Mouse (Mus musculus): ENCODE data around the gene Fam117a. TPM values are rescaled to one million over a fixed set of nuclear protein-coding genes. Genes with fewer than 3 reads are reported as not detected.

The Fam117a gene
- polyA plus RNA-seq, 1 experiment from 2014 or later, result 4.1 TPM

GRCm38 (mm10) chr11:95350960-95351359 lies 14.1 kb downstream of the Fam117a start:
- Histone ChIP-seq H3K9me3 (replicated peaks) (no peaks in the 10 kb centered on the region), H3K4me2 (no peak overlapping the region), H3K27me3 (no peaks in the 10 kb centered on the region), H3K9ac (0 out of 2 replicates have a peak overlapping the region, but pooled peaks have one; percentile 9), H3K4me1 (replicated peaks) (peaks cover 9% of the 10 kb centered on the region), H3K36me3 (peaks cover 4% of the 10 kb centered on the region; the same call in 1 of the 2 replicates), H3K27ac (no peak overlapping the region), H3K4me3 (no peak overlapping the region)
- WGBS, result 75% methylated on average over 3 of the region's 3 CpGs
- ATAC-seq (replicated peaks; ENCODE audit: insufficient number of reproducible peaks, insufficient read depth, low FRiP score, low read depth), result no peak

DNA sequence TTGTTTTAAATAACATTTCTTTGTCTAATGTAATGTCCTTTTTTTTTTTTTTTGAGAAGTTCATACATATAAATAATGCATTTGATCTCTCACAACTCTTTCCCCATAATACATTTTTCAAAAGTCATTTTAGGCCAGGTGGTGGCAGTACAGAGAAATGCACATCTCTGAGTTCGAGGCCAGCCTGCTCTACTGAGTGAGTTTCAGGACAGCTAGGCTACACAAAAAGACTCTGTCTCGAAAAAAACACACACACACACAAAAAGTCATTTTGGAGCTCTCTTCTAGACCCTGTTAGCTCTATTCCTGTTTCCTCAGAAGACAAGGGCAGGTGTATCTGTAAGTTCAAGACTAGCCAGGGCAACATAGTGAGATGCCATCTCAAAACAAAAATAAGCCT lies 15.9 kb downstream of the Fam117a start:
- H3K4me2 ChIP-seq, result no peak overlapping the region

DNA sequence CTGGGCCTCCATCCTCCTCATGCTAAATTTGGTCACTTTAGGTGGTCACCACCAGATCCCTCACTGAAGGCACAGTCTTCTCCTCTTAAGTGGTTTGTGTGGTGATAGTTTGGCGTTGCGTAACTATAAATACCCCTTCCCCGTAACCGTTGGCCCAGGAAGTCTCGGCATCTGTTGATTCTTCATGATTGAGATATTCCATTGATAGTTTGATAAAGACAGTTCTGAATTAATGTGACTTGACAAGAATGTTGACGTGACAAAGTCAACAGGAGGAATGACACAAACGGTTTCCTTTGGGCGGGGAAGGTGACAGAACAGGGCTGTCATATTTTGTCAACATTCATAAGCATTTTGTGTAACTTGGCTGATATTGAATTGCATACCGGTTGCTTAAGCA lies 16.4 kb downstream of the Fam117a start:
- 73% methylated on average over 9 of the region's 9 CpGs for WGBS
- H3K4me2 ChIP-seq, result no peak overlapping the region

More for the DNA sequence above, 15.9 kb downstream of the Fam117a start:
- H3K27ac ChIP-seq, result no peak overlapping the region
- H3K9ac ChIP-seq, result no peak overlapping the region
- no peaks in the 10 kb centered on the region for H3K36me3 ChIP-seq
- no peak for ATAC-seq (replicated peaks; ENCODE audit: insufficient number of reproducible peaks, insufficient read depth, low FRiP score, low read depth)
- H3K4me3 ChIP-seq, result no peak overlapping the region
- H3K4me1 ChIP-seq (replicated peaks), result peaks cover 23% of the 10 kb centered on the region
- H3K27me3 ChIP-seq, result no peaks in the 10 kb centered on the region
- 88% methylated on average over 2 of the region's 2 CpGs for WGBS
- no peaks in the 10 kb centered on the region for H3K9me3 ChIP-seq (replicated peaks)

GRCm38 (mm10) chr11:95354228-95354944 lies 17.6 kb downstream of the Fam117a start:
- H3K4me1 ChIP-seq (replicated peaks), result peaks cover 26% of the 10 kb centered on the region
- no peaks in the 10 kb centered on the region for H3K27me3 ChIP-seq
- WGBS, result 83% methylated on average over 14 of the region's 14 CpGs
- no peak overlapping the region for H3K27ac ChIP-seq
- H3K4me2 ChIP-seq, result no peak overlapping the region
- no peaks in the 10 kb centered on the region for H3K36me3 ChIP-seq
- H3K4me3 ChIP-seq, result no peak overlapping the region
- no peaks in the 10 kb centered on the region for H3K9me3 ChIP-seq (replicated peaks)
- no peak overlapping the region for H3K9ac ChIP-seq
- ATAC-seq (replicated peaks; ENCODE audit: insufficient number of reproducible peaks, insufficient read depth, low FRiP score, low read depth), result no peak

More for the DNA sequence above, 16.4 kb downstream of the Fam117a start:
- Histone ChIP-seq H3K4me3 (no peak overlapping the region), H3K9me3 (replicated peaks) (no peaks in the 10 kb centered on the region), H3K36me3 (no peaks in the 10 kb centered on the region), H3K27ac (no peak overlapping the region), H3K27me3 (no peaks in the 10 kb centered on the region), H3K4me1 (replicated peaks) (peaks cover 26% of the 10 kb centered on the region), H3K9ac (no peak overlapping the region)
- no peak for ATAC-seq (replicated peaks; ENCODE audit: insufficient number of reproducible peaks, insufficient read depth, low FRiP score, low read depth)

DNA sequence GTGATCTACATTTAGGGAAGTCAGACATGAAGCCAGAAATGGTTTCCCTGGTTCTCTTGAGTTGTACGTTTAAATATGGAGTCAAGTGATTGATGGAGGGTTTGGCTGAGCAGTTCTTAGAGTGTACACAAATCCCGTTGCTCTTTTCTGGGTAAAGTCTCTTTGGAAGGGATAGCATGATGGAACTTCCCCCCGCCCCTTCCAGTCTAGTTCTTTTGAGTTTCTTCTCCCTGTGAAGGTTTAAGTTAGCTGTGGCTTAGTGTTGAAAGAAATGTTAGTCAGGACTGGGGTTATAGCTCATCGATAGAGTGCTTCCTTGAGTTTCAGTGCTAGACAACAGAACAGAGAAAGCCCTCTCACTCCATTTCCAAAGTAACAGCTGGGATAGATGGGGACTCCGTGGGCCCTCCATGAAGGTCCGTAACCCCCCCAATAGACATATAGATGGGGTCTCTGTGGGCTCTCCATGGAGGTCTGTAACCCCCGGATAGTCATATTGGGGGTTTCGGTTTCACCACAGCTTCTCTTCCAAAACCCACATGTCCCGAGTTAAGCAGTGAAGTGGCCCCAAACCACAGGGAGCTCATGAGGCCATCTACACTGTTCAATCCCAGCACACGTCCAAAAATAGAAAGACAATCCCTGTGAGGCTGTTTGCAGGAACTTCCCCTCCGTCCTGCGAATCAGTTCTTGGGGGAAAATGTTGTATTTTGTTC lies 18.3 kb downstream of the Fam117a start:
- 74% methylated on average over 12 of the region's 12 CpGs for WGBS
- no peak overlapping the region for H3K9ac ChIP-seq
- no peak overlapping the region for H3K27ac ChIP-seq
- ATAC-seq (replicated peaks; ENCODE audit: insufficient number of reproducible peaks, insufficient read depth, low FRiP score, low read depth), result no peak
- H3K27me3 ChIP-seq, result no peaks in the 10 kb centered on the region
- peak overlapping the region; percentile 33; the same call in 1 of the 2 replicates for H3K4me2 ChIP-seq
- H3K9me3 ChIP-seq (replicated peaks), result no peaks in the 10 kb centered on the region
- peaks cover 26% of the 10 kb centered on the region for H3K4me1 ChIP-seq (replicated peaks)
- no peaks in the 10 kb centered on the region for H3K36me3 ChIP-seq
- H3K4me3 ChIP-seq, result no peak overlapping the region

DNA sequence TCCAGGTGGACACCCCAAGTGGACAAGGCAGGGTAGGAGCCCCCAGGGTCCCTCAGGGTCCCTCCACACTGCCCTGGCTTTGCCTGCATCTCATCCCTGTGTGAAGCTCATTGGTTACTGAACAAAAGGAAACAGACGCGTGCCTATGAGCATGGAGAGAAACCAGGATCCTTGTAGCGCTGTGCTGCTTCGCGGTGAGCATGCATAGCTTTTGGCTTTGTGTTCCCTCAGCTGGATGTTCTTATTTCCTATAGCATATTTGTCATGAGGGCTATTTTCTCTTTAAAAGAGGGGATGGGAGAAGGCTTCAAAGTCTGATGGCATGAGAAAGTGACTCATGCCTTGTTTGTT lies 18.8 kb downstream of the Fam117a start:
- H3K36me3 ChIP-seq, result no peaks in the 10 kb centered on the region
- H3K4me1 ChIP-seq (replicated peaks), result peaks cover 26% of the 10 kb centered on the region
- WGBS, result 88% methylated on average over 5 of the region's 5 CpGs
- peak overlapping the region; percentile 33; the same call in 1 of the 2 replicates for H3K4me2 ChIP-seq
- ATAC-seq (replicated peaks; ENCODE audit: insufficient number of reproducible peaks, insufficient read depth, low FRiP score, low read depth), result no peak
- H3K9ac ChIP-seq, result no peak overlapping the region
- no peaks in the 10 kb centered on the region for H3K9me3 ChIP-seq (replicated peaks)
- no peak overlapping the region for H3K4me3 ChIP-seq
- H3K27me3 ChIP-seq, result no peaks in the 10 kb centered on the region
- no peak overlapping the region for H3K27ac ChIP-seq

DNA sequence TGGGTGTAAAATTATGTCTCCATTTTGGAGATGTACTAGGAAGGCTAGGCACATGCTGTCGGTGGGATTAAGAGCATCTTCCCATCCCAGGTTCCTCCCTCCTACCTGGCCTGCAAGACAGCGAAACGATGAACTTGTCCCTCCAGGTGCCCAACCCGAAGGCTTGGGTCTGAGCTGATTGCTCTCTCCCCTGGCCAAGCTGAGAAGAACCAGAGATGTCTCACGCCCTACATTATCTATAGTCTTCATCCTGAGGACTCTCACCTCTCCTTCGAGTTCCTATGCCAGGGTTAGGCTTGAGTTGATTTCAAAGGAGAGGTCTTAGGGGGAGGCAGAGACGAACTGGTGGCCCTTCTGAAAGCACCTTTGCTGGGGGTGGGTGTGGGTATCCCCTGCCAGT lies 19.2 kb downstream of the Fam117a start:
- Histone ChIP-seq H3K27me3 (no peaks in the 10 kb centered on the region), H3K4me1 (replicated peaks) (peaks cover 26% of the 10 kb centered on the region), H3K4me3 (no peak overlapping the region), H3K27ac (no peak overlapping the region), H3K4me2 (no peak overlapping the region; the same call in 1 of the 2 replicates), H3K36me3 (no peaks in the 10 kb centered on the region), H3K9ac (no peak overlapping the region), H3K9me3 (replicated peaks) (no peaks in the 10 kb centered on the region)
- no peak for ATAC-seq (replicated peaks; ENCODE audit: insufficient number of reproducible peaks, insufficient read depth, low FRiP score, low read depth)
- WGBS, result 76% methylated on average over 7 of the region's 7 CpGs

DNA sequence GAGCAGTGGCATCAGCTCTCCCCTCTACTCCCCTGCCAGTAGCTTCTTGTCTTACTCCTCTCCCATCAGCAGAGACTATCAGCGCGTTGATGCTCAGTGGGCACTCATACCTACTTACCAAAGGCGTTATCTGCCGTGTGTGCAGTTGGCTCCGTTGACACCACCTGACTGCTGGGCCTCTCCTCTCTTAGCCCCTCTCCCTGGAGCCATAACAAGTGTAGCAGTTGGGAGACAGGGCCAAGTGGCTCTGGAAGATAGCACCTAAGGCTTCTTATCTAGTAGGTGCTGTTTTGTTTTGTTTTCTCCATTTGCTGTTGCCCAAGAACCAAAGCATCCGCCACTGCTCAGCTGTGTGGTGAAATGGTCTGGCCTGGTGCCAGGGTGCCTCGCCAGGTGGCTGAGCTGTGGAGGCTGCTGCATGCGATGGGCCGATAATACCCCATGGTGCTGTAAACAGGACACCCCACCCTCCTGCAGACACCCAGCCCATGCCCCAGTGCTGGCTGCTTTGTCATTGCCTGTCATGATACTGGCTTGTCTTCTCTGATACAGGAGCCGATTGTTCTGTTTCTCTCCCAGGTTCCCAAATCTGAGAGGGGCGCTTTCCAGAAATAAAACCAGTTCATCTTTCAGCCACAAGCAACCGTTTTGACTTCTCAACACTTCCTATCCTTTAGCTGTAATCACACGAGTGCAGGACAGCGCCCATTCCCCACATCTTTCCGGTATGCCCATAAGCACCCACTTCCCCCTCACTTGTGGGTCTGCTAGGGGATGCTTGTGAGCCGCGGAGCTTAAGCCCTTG lies 19.9 kb downstream of the Fam117a start:
- Histone ChIP-seq H3K9ac (peak overlapping the region; percentile 4; the same call in 1 of the 2 replicates), H3K4me2 (peak overlapping the region; percentile 16), H3K36me3 (no peaks in the 10 kb centered on the region), H3K9me3 (replicated peaks) (no peaks in the 10 kb centered on the region), H3K4me1 (replicated peaks) (peaks cover 26% of the 10 kb centered on the region), H3K4me3 (no peak overlapping the region), H3K27me3 (no peaks in the 10 kb centered on the region), H3K27ac (peak overlapping the region; percentile 28; the same call in 1 of the 2 replicates)
- 42% methylated on average over 17 of the region's 17 CpGs for WGBS
- peak; percentile 65; the same call in 1 of the 2 replicates for ATAC-seq (replicated peaks; ENCODE audit: insufficient number of reproducible peaks, insufficient read depth, low FRiP score, low read depth)

GRCm38 (mm10) chr11:95358263-95358662 lies 21.4 kb downstream of the Fam117a start:
- Histone ChIP-seq H3K9ac (no peak overlapping the region), H3K4me3 (no peak overlapping the region), H3K27ac (no peak overlapping the region), H3K36me3 (no peaks in the 10 kb centered on the region), H3K9me3 (replicated peaks) (no peaks in the 10 kb centered on the region), H3K4me1 (replicated peaks) (peaks cover 26% of the 10 kb centered on the region), H3K4me2 (no peak overlapping the region), H3K27me3 (no peaks in the 10 kb centered on the region)
- 49% methylated on average over 3 of the region's 3 CpGs for WGBS
- ATAC-seq (replicated peaks; ENCODE audit: insufficient number of reproducible peaks, insufficient read depth, low FRiP score, low read depth), result no peak

- Histone ChIP-seq H3K4me3 (no peak overlapping the region), H3K9ac (no peak overlapping the region), H3K9me3 (replicated peaks) (no peaks in the 10 kb centered on the region), H3K36me3 (no peaks in the 10 kb centered on the region), H3K4me1 (replicated peaks) (peaks cover 37% of the 10 kb centered on the region), H3K4me2 (no peak overlapping the region), H3K27ac (no peak overlapping the region), H3K27me3 (no peaks in the 10 kb centered on the region)
- no peak for ATAC-seq (replicated peaks; ENCODE audit: insufficient number of reproducible peaks, insufficient read depth, low FRiP score, low read depth)
- WGBS, result 79% methylated on average over 5 of the region's 5 CpGs
These were observed 27.6 kb downstream of the Fam117a start for GRCm38 (mm10) chr11:95364388-95364787.

- Histone ChIP-seq H3K27me3 (no peaks in the 10 kb centered on the region), H3K4me1 (replicated peaks) (peaks cover 48% of the 10 kb centered on the region), H3K9me3 (replicated peaks) (no peaks in the 10 kb centered on the region), H3K4me2 (no peak overlapping the region), H3K4me3 (no peak overlapping the region), H3K36me3 (no peaks in the 10 kb centered on the region), H3K27ac (peak overlapping the region; percentile 70), H3K9ac (no peak overlapping the region)
- peak; percentile 75 for ATAC-seq (replicated peaks; ENCODE audit: insufficient number of reproducible peaks, insufficient read depth, low FRiP score, low read depth)
- WGBS, result 33% methylated on average over 10 of the region's 10 CpGs
These were observed 28.8 kb downstream of the Fam117a start for GRCm38 (mm10) chr11:95365596-95365995.
